Mouse (Mus musculus): ENCODE data around the gene Mycbp2.

The Mycbp2 gene

DNA sequence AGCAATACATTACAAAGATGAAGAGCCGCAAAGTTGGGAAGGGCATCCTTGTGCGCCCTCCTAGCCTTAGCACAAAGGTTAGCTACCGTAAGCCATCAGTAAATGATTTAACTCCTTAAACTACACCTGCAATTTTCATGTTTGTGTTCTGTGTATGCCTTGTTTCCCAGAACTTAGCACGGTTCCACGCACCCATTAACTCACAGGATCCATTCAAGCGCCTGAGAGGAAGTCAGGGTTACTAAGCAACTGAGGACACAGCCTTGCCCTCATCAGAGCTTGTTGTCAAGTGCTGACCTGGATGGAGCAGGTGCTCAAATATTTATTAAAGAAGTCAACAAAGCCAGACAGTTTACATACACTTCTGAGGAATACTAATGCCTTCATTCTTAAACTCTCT is 244.4 kb downstream of the Mycbp2 start:
- DNase-seq, result no peak

DNA sequence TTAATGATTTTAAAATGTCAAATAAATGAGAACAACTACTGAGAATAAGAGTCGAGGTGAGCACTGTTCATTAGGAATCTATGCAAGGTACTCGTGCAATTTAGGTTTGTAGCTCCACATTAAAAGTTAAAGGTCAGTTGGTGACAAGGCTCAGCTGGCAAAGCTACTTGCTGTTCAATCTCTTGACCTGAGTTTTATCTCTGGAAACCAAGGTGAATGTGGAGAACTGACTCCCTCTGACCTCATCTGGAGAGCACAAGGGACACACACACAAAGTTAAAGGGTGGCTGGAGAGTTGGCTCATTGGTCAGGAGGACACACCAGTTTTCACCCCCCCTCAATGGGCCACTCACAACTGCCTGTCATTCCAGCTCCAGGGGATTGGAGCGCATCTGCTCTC is 245.4 kb downstream of the Mycbp2 start:
- DNase-seq, result no peak

DNA sequence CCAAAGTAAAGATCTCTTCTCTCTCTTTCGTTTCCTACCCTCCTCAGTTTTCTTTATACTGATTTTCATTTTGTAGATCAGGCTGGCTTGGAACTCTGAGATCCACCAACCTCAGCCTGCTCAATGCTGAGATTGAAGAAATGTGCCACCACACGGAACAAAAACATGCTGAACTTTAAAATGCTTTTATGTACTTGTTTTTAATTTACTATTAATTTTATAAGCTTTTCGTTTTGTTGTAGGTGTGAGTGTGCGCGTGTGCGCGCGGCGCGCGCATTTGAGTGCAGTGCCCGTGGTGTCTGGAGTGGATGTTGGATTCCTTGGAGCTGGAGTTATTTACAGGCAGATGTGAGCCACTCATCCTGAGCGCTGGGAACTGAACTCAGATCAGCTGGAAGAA is 246.3 kb downstream of the Mycbp2 start:
- no peak for DNase-seq

DNA sequence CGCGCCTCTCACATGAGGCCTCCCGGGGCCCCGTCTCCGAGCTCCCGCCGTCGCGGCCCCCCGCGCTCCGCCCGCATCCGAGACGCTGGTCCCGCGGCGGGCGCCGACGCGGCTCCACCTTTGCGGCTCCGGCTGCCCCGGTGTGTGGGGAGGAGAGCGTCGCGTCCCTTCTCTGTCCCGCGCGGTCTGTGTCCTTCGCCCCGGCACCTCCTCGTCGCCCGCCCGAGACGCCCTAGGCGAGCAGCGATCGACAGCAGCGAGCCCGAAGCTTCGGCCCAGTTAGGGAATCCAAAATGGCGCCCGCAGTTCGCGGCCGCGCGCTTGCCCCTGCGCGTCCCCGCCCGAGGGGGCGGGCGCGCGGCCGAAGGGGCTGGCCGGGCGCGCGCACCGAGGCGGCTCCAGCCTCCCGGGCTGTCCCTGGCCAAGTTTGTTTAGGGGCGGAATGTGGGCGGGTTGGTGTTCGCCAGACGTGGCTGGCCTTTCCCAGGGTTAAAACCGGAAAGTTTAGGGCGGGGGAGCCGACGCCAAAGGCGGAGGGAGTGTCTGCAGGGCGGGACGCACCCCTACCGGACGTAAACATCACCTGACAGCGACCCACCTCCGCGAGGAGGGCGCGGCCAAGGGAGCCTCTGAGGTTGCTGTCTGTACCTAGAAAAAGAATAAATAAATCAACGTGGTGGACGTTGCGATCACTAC is 247.2 kb downstream of the Mycbp2 start, which contains the start of gene Fbxl3:
Gene Fbxl3 (minus strand): TSS at position 329 of the 696 bp plus-strand sequence.
- peak; percentile 90 for DNase-seq

DNA sequence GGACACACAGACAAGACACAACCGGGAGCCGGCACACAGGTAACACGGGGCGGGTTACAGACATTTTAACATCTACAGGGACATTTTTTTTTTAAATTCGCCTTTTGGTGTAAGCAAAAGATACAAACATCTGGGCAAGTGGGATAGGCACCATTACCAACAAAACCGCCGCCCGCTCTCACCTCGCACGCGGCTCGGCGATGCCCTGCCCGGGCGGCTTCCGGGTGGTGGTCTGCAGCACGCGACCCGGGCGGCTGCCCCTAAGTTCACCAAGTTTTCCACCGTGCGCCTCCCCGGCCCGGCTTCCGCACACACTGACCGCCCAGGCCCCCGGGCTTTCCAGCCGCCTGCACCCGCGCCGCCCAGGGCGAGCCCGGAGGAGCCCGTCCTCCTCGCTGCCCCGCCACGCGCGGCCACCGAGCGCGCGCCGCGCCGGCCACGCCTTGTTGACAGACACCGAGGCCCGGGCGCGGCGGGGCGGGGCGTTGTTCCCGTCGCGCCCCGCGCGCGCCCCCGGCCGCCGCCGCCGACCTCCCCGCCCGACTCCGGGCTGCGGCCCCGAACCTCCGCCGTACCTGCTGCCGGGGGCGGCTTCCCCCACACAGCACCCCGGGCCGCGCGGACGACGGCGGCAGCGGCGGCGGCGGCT is 247.9 kb downstream of the Mycbp2 start:
- DNase-seq, result peak; percentile 88 to 95

DNA sequence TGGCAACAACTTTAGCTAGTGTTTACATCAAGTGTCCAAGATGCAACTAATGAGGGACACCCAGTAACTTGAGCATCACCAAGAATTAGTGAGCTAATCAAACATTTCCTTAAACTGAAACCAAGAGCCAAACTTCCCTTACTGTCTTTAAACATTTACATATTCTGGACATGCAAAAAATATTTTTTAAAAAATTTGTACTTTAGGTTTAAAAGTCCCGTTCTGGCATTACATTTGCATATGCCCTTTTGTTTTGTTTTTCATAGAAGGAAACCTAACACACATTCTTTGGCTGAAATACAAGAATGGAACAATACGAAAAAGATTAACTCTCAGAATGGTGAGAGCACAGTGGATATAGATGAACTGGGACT is 248.4 kb downstream of the Mycbp2 start:
- DNase-seq, result no peak

DNA sequence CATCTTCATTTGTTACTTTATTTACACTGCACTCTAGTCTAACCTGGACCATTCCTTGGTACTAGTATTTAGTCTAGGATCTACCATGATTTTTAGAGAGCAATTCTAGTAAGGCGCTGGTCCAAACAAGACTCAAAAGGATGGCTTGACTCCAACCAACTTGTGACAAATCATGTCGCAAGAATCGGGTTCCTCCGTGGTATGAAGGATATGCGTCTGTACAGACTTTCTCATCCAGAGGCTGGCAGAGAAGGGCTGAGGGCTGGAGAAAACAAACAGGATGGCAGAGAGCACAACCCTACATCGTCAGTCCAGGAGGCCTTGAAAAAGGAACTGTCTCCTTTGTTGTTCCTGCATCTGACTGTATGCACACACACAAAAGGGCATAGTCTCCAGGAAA is 250.0 kb downstream of the Mycbp2 start:
- DNase-seq, result no peak

DNA sequence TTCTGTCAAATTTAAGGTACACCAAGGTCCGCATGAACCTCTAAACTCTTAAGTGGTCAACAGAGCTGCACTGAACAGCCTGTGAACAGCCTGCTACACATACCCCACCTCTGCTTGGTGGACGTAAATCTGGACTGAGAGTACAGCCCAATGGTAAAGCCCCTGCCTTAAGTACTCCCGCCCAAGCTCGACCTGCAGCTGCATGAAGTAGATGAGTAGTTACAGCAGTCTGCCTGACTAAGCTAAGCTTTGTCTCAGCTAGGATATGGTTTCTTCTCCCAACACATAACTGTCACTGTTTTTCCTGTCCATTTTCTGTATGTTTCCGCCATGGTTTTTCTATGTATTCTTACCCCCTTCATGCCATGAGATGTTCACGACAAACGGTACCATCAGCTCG is 250.8 kb downstream of the Mycbp2 start:
- DNase-seq, result no peak

DNA sequence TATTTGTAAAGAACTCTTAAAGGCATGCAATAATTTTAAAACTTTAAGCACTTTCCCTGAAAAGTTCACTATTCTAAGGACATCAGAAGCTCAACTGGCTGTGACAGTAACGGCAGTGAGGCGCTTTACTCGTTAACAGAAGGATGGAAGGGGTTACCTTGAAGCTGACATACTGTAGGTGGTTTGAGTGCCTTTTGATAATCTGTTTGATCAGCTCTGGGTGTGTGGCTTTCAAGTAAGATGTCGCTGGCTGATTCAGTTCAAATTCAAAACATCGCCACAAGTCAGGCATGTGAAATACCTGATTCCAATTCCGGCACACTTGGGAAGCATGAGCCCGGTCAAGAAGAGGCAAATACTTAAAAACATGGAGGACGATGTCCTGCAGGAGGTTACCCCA is 251.6 kb downstream of the Mycbp2 start:
- DNase-seq, result no peak

DNA sequence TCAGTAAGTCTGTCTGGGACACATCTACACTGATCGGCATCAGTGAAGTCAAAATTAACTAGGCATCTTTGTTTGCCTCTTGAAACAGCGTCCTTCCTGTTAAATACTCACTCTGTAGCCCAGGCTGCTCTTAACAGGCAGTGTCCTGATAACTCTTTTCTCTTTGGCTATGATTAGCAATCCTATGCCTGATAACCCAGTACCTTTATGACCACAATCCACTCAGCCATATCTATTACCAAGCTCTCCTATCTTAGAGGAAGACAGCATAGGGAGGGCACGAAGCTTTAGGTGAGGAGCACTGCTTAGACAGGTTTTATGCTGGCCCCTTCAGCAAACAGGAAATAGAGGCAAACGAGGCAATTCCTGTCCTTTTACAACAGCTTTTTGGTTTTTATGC is 252.9 kb downstream of the Mycbp2 start:
- no peak for DNase-seq

DNA sequence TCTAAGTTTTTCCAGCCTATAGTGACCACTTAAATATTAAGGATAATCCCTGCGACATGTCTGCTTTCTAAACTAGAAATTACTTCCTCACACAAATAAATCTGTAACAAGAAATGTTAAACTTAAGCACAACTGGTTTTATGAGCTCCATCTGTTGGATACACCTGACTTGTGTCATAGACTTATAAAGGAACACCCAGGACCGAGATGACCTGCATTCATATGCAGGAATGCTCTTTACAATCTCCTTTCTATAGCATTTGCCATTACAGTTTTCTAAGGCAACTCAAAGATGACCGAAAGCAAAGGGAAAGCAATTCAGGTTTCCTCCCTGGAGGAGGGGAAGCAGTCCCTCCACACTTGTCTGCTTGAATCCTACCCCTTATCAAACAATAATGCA is 253.4 kb downstream of the Mycbp2 start:
- DNase-seq, result no peak

DNA sequence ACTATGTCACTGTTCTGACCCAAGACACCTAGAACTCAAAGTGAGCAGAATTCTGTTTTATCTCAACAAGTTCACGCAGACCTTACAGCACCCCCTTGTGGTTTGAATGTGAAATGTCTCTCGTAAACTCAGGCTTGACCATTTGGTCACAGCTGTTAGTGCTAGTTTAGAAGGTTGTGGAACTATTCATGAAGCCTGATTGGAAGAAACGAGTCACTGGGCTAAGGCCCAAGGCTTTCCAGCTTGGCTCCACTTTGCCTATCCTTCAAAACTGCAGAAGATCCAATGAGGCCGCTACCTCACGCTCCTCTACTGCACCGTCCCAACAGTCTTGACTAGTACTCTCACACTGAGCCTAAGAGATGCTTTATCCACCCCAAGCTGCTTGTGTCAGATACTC is 258.0 kb downstream of the Mycbp2 start:
- peak; percentile 56 to 73 for DNase-seq

DNA sequence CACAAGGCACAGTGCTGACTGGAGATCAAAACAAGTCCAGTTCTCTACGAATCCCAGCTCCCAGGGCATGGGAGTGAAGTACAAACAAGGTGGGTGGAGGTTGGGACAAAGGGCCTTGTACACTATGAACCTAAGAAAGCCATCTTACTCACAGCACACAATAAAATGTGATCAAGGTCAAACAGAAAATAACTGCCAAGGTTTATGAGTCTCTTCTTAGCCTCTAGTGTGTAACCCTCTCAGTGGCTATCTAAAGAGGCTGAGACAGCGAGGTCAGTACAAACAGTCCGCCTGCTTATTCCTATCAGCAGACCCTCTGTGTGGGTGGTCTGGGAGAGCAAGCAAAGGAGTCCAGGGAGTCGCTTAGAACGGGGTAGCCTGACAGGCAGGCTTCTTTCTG is 258.8 kb downstream of the Mycbp2 start:
- DNase-seq, result no peak

DNA sequence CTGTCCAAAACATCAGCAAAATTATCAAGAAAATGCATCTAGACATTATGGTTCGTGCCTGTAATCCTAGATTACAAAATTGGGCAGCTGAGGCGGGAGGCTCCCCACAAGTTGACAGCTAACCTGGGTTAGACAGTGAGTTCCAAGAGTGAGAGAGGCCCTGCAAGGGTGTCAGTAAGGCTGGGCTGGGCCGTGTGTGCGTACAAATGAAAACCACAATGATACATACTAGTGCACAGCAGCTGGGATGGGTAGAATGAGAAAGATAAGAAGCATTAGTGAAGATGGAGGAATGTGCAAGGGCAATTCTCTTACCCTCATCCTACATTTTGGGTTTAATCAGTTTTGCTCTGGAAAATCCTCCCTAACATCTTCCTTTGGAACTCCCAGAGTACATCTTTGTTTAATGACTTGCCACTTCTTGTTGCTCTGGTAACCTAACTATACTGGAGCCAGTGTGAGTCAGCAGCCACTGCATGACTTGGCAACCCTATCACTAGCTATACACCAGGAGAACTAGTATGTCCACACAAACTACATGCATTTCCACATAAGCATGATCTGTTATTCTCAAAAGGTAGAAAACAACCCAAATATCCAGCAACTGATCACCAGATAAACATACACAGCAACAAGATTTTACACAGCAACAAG is 259.8 kb downstream of the Mycbp2 start:
- no peak for DNase-seq

DNA sequence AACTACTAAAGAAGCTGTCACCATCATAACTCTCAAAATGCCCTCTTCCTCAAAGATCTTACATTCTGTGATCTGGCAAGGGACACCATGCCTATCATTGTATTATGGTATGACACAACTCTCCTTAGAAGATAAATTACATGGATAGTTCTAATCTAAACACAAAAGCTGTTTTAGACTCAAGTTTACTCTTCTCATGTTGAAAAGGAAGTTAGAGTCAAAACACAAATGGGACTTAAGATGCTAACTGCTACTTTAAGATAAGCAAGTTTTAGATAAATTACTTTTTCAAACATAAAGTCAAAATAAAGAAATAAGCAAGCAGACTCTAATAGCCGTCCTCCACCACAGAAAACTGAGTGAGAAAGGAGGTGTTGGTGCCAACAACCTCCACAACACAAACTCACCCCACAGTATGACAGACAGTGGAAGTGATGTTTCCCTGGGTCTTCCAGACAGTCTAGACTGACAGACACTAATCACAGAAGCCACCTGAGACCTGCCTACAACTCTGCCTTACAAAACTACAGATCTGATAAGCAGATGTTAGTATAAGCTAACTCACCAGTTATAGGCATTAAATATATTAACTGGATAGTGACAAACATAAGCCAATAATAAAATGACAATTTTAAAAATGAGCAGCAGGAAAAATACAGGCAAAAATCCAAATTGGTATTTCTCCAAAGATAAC is 260.6 kb downstream of the Mycbp2 start:
- DNase-seq, result no peak

DNA sequence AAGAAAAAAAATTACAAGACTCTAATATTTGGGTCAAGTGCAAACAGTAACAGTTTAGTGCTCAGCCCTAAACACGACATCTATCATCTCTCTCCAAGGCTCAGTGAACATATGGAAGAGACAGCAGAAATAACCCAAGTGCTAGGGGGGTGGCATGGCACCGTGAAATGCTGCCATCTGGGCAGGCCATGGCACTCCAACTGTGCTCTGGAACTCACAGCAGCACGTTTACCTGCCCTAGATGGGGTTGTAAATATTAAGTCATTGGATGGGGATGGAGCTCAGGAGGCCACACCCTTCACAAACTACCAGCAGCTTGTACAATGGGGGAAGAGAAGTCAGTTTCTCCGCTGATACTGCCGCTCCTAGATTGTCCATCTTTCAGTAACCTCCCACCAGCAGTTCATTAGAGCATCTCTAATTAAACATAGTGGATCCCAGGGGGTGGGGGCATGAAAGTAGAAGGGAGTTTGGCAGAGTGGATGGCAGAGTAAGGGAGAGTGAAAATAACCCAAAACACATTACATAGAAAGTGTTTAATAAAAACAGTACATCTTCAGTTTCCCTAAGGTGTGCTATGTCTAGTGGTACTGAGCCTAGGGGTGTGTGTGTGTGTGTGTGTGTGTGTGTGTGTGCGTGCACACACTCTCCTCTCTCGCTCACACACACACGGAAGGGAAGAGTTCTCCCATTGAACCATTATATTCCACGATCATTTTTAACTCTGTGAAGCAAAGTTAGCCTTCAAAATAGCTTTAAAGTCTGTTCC is 267.2 kb downstream of the Mycbp2 start:
- DNase-seq, result peak; percentile 87 to 89

DNA sequence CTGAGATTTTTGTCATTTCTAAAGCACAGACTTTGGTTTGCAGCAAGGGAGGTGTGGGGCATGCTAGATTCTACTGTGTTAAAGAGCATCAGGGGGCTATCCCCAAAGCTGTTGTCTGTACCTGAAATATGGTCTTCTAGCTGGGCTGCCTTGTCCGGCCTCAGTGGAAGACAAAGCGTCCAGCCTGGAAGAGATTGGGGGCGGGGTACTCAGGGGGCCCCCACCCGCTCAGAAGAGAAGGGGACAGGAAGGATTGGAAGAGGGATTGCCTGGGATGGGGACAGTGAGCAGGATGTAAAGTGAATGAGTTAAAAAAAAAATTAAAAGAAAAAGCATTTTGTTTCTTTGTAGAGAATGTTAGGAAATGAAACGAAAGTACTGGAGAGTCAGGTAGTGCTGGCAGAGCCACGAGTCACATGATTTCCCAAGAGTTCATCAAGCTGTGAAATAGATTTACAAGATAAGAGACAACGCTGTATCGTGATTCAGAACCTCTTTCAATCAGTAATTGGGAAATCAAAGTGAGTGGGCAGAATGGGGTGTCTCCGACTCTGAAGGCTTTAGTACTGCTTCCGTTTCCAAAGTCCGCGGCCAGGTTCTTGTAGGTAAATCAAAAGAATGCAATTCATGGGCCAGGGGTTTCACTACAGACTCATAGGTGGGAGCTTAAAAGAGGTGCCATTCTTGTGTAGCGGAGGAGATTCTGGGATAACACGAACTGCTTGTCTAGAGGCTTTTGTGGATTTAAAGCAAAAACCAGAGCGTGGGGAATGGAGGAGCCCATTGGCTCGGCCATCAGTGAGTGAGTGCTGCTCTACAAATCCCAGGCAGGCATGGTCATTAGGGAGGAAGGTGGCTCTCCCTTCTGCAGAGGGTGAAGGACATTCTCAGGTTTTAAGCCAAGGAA is 268.4 kb downstream of the Mycbp2 start:
- DNase-seq, result peak; percentile 43 to 49

DNA sequence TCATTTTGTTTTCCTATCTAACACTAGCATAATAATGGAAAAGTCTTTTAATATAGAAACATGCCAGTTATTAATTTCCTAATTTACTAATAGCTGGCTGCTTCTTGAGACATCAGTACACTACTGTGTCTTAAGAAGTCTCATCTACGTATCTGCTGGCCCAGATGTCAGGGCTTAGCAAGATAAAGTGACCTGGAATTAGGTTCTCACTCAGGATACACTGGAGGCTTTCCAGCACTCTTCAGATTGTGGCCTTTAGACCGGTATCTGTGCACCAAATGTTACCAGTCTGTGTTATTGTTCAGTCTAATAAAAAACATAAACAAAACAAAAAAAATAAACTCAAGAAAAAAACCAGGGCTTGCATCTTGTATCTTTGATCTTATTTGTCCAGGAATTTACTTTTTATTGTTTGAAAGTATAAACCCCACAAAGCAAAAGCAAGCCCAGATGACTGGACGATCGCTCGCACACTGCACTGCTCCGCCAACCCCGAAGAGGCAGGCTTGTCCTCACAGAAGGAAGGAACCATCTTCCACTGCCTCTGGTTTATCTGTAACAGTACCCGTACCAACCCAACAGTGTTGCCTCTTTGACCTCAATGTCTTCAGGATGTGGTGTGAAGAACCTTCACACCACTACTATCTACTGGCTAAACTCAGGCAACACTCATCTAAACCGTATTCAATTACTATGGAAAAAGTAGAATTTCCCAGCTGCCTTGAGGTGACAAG is 269.2 kb downstream of the Mycbp2 start:
- no peak for DNase-seq

DNA sequence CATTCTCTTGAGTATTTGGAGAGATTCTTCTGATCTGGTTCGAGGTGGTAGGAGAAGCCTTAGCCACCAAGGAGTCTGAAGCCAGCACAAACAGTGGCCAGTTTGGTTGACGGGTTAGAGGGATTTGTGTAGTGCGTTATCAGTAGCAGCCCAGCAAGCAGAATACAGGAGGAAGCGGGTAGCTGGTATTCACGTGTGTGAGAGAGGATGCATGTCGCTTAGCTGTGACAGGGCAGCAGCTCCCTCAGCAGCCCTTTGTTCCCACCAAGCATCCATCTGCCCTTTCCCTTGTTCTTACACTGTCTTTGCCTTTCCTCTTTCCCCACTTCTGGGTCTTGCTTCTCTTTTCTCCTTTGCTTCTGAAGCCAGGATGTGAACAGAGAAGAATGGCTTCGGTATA is 271.4 kb downstream of the Mycbp2 start:
- DNase-seq, result no peak

DNA sequence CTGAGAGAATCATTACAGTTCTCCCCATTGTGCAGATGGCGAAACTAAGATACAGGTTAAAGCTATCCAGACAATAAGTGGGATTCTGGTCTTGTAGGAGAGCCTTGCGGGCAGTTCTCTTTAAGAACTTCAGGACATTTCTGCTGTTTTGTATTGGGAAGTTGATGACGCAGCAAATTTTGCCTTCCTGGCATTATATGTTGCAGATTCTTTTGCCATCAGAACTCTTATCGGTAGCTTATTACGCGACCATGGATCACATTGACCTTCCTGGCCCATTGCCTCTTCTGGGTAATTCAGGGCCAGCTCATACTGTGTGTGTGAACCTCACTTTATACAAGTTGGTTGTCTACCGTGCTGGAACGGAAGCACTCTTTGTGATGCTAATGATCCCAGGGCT is 272.8 kb downstream of the Mycbp2 start:
- no peak for DNase-seq

DNA sequence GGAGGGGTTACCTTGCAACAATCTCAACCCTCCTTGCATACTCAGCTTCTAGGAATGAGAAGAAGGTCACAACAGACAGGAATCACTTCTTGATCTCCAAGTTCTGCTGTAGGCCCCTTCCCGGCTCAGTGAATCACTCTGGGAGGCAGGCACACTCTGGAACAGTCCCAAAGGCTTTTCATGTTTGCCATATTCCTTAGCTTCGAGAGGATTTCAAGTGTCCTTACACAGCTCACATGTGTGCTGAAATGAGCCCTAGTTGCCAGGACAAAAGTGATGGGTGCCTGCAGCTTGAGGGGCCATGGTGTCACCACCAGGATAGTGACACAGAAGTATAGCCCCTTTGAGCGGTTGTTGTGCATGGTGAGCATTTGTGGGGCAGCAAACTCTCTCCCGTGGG is 273.9 kb downstream of the Mycbp2 start:
- no peak for DNase-seq

Data from cerebellum, postnatal 25 days (tissue).